Mouse (Mus musculus) brain, adult 2 months (tissue): ENCODE data around the gene Nol4l.
A peak's percentile ranks its signal among the peaks of the same experiment; 100 is the strongest.

Experiments used
- DNase-seq: peaks from one replicate; pipeline ENCODE4 v3.0.0; 2011; ENCODE audit warnings: low read depth, low spot score

The Nol4l gene

DNA sequence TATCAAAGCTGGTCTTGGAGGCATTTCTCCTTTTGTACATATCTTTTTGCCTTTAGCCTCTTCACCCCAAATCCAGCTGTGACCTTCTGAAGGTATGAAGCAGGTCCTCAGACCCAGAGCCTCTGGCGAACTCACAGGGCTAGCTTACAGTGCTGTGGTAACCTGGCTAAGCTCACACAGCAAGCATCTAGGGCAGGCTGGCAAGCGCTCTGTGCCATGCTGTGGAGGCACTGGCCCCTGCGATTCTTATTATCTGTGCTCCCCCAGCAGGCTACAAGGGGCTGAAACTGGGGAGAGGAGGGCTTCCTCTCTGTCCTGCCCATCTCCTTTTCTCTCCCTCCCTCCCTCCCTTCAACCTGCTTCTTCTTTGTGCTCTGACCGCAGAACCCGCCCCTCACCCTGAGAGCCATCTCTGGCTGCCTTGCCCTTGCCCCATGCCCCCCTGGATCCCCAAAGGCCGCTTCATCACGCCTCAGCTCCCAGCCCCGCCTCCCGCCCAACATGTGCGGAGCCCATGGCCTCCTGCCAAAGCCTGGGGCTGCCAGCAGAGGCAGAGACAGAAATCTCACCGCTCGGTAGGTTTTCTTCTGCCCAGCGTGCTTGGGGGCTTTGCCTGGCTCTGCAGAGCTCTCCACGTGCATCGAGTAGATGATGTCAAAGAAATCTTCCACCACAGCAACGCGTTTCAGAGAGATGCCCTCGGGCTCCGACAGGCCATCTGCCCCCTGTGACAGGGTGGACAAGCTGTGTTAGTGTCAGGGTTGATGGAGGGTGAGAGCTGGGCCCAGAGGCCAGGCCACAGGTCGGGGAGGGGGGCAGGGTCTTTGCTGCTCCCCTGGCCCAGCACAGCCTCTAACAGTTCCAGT lies 46.4 kb downstream of the Nol4l start:
- DNase-seq = peak; percentile 82

DNA sequence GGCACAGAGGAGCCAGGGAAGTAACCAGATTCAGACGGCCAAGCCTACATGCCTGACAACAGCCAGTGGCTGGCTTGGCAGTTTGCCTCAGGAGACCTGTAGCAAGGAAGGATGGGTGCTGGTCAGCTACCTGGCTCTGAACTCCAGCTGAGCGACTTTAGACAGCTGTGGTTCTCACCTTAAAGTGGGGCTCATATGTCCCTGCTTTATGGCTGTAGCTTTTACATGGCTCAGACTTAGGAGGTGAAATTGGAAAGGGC lies 48.0 kb downstream of the Nol4l start:
- DNase-seq = no peak

DNA sequence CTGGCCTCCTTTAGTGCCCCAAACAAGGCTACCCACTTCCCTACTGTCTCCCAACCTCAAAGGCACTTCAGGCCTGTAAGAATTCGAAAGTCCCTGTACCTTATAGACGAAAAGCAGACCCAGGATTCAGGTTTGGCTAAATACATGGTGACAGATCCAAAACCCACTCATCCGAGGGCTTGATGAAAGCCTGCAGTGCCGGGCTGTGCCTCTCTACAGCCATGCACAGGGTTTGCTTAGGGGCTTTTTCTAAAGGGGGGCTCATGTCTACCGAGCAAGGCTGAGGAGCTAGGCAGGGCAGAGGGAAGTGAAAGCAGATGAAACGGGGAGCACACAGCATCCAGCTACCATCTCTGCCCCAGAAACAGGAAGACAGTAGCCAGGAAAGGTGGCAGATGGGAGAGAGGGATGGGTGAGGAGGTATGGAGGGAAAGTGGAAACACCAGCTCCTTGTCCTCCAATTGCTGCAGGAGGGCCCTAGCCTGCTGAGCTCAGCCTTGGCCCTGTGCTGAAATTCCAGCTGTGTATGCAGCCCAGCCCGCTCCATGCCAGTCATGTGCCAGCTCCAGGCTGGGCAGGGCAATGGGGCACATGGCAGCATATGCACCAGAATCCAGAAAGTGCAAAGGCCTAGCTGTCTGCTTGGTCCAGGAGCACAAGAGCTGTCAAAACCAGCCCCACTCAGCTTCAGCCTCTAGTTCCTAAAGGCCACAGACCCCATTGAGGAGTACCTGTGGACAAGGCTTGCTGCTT lies 48.5 kb downstream of the Nol4l start:
- DNase-seq = peak; percentile 48

DNA sequence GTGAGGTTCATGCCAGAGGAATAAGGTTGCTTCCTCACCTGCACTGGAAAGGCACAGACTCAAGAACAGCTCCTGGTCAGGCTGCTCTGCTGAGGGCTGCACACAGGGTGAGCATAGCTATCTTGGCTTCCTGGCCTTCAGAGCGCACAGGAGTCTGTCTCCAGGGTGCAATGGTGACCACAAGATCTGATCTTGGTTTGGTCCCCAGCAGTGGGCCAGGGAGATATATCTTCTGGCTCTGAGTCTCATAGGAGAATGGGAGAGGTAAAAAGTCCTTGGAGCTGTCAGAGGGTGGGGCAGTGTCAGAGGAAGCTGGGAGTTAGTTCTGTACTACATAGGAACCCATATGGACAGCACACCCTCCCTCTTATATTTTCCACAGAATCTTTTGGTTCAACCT lies 50.3 kb downstream of the Nol4l start:
- DNase-seq = no peak

DNA sequence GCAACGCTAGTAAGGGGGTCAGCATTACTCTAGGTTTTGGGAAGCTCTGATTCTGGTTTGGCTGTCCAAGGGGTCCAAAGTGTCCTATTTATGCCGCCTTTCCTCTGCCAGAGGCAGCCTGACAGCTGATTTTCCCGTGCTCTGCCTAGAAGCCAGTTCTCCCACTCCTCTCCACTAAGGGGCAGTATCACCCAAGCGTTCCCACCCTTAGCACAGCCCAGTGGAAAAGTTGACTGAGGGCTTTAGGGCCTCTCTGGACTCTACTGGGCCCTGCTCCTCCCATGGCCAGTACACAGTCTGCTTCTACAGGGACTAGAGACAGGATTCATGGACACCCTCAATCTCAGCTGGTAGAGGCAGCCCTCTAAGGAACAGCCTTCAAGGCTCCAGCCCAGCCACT lies 51.2 kb downstream of the Nol4l start:
- DNase-seq = peak; percentile 86

DNA sequence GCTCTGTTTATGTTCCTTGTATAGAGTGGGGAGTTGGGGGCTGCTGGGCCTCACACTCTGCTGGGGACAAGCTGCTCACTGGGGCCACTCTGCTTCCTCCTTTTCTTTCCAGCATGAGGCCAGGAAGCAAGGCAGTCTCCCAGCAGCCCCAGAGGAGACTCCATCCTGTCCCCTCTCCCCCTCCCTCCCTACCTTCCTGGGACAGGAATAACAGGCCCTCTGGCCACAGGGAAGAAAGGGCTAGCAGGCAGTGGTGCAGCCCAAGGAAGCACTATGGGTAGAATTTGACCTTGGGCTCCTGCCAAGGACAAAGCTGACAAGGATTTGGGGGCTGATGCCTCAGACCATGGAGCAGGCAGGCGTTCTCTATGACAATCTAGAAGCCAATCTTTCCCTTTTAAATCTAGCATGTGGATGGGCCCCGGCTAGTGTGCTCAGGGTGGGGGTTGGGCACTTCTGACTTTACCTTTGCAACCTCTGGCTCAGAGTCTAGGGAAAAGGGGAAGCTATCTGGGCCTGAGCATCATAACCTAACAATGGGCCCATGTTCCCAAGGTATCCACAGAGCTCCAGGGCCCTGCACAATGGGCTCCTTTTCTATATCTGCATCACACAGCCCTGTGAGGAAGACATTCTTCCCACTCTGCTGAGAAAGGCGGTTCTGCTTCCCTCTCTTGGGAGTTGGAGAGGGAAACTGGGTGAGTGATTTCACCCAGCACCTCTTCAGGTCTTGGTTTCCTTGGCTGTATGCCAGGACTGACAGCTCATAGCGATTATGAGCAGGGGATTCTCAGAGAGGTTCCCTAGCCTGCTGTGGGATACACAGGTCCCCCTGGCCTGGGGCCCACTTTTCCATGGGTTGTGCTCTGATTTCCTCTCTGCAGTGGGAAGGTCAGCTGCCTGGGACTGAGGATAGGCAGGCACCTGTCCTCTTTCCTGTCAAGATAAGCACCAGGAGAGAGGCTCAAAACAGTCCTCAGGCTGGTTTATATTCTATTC lies 54.4 kb downstream of the Nol4l start:
- DNase-seq = peak; percentile 74

DNA sequence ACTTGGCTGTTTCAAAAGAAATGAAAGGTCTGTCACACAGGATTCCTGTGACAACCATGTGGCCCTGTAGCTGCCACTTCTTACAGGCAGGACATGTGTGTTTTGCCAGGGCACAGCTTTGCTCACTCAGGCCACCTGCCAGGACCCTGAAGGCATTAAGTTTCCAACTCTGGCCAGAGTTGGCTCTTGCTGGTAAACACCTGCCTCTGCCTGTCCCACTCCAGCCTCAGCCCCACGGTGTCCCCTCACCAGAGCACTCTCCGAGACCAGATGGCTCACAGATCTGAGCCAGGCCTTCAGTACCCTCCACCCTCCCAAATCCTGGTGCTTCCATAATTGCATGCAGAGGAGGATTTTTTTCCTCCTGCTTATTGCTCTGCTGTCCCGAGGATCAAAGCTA lies 58.8 kb downstream of the Nol4l start:
- DNase-seq = peak; percentile 56

DNA sequence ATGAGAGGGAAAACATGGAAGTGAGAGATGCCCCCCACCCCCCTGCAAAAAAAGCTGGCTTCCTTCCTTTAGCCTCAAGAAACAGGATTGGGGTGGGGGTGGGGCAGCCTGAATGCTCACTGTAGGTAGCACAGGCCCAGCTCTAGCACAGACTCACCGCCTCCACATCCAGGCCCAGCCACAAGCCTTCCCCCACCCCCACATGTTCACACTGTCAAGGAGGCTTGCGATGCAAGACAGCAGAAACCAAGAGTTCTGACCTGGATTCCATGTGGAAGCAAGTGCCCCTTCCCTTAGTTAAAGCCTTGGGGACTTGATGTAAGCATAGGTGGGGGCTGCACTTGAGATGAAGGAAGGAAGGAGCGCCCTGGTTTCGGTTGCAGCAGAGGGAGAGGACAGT lies 60.0 kb downstream of the Nol4l start:
- DNase-seq = peak; percentile 81

DNA sequence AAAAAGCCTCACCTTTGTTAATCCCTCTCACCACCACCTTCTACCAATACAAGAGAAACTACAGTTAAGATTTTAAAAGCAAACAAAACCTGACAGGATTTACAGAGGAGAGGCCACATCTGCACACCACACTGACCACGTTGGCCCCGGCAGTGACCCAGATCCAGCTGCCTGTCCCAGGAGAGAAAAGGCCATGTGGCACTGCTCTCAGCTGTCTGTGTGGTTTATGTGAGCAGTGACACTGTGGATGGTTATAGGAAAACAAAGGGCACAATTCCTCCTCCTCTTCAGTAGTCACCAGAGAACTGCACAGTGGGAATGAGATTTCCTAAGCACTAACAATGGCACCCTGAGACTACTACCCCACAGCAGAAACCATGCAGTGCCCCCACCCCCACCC lies 60.5 kb downstream of the Nol4l start:
- DNase-seq = no peak

DNA sequence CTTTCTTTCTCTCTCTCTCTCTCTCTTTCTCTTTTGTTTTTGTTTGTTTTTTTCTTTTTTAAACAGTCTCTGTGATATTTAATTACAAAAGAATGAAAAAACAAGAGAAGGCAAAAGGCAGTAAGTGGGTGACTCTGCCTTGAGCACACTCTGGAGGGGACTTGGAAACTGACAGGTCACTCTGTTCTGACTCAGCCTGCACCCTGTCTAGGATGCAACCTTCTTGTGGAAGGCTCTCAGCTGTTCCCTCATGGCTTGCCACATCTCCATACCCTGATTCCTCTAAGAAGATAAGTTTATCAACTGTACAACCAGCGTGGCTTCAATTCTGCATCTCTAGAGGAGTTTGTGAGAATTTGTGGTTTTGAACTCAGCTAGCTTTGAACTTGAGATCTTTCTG lies 62.4 kb downstream of the Nol4l start:
- DNase-seq = no peak

DNA sequence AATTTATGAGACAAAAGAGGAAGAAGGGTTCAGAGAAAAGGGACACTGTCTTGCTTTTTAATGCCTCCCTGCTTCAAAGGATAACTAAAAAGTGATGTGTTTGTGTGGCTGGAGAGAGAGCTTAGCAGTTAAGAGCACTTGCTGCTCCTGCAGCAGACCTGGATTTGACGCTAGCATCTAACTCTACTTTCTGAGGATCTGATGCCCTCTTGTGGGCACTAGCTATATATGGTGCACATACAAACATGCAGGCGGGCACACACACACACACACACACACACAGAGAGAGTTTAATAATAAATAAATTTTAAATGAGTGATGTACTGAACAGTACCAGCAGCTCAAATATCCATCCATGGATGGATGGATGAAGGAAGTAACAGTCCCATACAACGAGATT lies 66.5 kb downstream of the Nol4l start:
- DNase-seq = no peak

DNA sequence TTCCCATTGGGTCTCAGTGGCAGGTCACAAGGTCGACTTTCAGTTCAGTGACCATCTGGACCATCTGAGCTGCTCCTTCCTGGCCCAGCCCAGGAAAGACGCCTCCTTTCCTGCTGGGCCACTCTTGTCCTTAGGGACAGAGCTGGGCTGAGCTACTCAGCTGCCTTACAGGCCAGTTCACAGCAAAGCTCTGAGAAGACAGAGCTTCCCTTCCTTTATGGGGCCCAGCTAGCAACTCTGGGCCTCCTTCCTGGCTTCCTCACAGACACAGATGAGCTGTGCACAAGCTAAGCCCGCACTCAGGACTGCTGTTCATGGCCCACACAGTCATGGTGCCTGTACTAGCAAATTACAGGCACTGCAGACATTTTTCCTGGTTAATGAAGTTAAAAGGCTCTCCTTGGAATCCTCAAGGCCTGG lies 71.7 kb downstream of the Nol4l start:
- no peak for DNase-seq

DNA sequence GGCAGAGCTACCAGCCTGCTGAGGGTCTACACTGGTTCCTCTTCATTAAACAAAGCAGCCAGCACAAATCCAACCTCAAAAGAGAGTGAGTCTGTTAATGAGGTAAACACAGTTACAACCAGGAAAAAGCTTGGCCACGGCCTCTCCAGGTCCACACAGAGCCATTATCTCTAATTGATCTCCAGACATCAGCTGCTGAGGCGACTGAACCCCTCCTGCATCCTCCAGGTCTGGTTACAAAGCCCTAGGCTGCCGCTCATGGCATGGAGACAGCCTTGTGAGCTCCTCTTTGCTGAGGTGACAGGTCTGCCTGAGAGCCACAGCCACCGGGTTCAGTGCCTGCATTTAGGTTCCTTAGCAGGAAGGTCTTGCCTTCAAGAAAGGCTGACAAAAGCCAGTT lies 72.3 kb downstream of the Nol4l start:
- no peak for DNase-seq

DNA sequence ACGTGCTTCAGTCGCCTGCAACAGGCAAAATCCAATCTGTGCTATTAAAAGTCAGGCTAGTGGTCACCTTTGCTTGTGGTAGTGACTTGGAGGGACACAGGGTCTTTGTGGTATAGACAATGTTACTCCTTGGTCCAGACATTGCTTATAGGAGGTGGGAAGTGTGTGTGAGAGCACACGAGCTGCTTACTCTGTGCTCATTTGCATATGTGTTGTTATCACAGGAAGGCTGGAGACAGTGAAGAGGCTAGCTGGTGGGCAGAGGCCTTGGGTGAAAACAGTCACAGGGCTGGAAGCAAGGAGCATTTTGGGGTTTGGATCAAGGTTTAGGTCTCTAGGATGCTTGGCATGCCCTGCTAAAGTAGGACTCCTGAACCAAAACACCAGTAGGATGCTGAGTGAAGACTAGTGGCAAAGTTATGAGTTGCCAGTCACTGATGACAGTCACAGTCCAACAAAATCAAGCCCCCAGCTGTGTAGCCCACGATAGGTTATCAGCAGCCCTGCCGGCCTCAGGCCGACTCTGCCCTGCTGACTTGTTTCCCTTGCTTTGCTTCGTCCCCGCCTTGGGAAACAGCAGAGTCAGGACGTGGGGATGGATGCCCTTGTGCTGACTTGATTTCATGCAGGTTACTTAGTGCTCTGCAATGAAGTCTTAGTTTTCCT lies 74.8 kb downstream of the Nol4l start:
- DNase-seq = no peak

DNA sequence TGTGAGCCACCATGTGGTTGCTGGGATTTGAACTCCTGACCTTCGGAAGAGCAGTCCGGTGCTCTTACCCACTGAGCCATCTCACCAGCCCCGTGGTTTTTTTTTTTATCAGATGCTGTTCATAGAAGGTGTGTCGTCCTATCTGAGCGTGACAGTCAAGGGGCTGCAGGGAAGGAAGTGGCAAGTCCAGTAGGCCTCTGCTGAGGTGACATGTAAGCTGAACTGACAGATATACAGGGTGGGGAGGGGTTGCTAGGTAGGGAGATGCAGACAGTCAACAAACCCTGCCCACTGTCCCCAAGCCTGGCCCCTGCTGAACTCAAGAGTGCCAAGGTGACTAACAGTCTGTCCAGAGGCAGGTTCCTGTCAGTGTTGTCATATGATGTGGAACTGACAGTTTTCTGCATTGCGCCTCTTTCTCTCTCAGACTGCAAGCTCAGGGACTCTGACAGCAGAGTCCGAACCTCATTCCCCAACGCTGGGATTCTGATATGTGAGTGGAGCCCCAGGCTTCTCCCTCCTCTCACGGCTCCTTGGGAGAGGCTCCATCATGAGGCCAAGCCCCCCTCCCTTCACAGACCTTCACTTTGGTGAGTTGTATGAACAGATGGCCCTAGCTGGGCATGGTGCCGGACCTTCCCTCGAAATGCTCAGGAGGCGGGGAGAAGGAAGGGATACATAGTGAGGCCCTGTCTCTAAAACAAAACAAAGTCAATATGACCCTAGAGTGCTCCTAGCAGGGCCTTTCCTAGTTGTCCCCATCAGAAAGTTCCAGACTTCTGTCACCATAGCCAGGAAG lies 75.6 kb downstream of the Nol4l start:
- DNase-seq = peak; percentile 92

DNA sequence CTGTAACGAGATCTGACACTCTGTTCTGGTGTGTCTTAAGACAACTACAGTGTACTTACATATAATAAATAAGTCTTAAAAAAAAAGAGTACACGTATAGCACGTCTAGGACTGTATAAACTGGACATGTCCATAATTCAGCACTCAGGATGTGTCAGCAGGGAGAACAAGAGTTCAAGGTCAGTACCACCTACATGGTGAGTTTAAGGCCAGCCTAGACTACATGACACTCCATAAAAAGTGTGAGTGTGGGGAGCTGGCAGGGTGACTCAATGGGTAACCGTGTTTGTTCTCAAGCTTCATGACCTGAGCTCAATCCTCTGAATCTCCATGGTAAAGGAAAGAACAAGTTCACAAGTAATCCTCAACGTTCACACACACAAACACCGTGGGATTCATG lies 81.3 kb downstream of the Nol4l start:
- no peak for DNase-seq

DNA sequence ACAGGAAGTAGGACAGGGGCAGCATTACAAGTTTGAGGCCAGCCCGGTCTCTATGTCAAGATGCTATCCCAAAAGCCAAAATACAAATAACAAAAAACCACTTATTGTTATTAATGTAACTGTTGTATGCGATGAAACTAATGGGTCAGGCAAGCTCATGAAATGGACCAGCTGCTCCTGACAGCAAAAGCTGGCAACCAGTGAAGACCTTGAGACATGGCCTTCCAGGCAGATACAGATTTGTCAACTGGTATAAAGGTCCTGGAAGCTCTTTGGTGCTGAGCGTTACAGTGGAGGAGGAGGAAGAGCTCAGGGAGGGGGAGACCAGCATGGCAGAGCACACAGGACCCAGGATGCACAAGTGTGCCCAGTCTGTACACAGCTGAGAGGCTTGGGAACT lies 82.1 kb downstream of the Nol4l start:
- DNase-seq = no peak

DNA sequence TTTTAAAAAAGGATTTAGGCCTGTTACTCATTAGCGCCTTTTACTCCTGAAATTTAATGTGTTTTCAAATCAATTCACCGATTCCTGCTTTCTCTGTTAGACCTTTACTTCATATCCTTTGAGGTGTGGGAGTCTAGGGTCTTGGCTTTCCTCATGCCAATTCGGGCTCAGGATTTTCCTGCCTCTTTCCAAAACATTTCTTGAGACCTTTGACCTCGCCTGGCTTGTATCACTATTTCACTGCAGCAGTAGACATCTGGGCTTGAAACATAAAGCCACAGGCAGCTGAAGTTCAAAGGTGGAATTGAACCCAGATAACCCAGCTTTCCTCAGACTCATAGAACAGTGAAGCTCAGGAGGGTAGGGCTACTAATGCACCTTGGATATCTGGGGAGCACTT lies 83.3 kb downstream of the Nol4l start:
- DNase-seq = no peak

DNA sequence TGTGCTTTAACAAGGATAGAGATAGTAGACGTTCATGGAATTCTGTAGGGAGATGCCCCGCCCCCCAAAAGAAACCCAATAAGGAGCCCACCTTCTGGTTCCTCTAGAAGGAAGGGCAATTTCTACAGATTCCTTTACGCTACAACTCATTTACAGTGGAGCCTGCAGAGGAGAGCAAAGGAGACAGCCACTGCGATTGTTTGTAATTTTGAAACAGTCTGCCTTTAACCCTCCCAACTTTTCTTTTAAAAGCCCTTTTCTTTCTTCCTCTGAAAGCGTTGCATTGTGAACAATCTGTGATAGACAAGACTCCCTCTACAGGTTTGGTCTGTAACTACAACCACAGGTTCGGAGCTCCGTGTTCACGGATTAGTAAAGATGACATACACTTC lies 83.8 kb downstream of the Nol4l start:
- DNase-seq = peak; percentile 89

DNA sequence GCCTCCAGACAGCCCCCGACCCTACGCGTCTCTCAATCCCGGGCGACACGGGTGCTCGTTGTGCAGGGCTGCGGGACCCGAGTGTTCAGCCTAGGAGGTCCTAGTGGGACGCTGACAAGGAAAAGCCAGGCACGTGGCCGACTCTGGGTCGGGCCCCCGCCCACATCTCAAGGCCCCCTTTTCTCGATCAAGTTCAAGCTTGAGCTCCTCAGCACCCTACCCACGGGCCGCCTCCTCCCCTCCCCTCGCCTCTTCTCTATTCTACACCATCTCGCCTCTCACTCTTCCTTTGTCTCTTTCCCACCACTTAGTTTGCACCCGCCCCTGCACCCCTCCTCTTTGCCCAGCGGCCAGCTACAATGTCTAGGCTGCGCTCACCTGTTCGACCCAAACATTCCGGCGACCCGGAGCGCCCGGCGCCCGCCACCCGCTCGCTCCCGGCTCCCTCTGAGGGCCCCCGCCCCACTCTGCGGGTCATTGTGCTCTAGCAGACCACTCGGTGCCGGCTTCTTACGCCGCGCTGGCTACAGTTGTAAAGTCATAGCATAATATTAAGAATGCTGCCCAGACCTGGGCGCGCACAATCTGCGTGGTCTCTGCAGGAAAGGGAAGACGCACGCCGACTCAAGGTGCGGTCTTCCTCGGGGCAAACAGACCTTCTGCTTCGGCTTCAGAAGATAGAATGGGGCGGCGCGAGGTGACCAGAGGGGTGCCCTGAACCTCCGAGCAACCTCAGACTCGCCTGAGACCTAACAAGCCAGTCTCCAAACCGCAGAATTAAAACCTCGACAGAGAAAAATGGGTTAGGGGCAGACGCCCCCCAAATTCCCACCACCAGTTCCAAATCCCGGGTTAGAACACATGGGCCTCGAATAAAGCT lies 84.4 kb downstream of the Nol4l start:
- no peak for DNase-seq
